Mouse (Mus musculus) ES-Bruce4 (cell line): ENCODE measurements at regions not wholly inside any gene's neighbourhood (a gene's known extent, or its start where the extent isn't known, plus 50 kb on each side); places are given as distances from the start of the nearest gene placed in this dataset.

ENCODE experiments used
- H3K27ac ChIP-seq: 2 replicates; pipeline ENCODE4 v1.5.1; 2012; ENCODE audit warnings: low read length, inconsistent platforms; ENCODE audit not compliant: insufficient read depth
- H3K27me3 ChIP-seq: 2 replicates; pipeline ENCODE4 v1.6.1; 2012; ENCODE audit warnings: mild to moderate bottlenecking, low read length, inconsistent platforms; ENCODE audit not compliant: control insufficient read depth, poor library complexity, insufficient read depth, severe bottlenecking
- H3K36me3 ChIP-seq: 2 replicates; pipeline ENCODE4 v1.6.1; 2012; ENCODE audit warnings: inconsistent platforms, mild to moderate bottlenecking, low read length, moderate library complexity; ENCODE audit not compliant: control insufficient read depth, poor library complexity, insufficient read depth, severe bottlenecking
- H3K4me1 ChIP-seq: one replicate; pipeline ENCODE4 v1.8.1; 2011; ENCODE audit warnings: low read length; ENCODE audit not compliant: control insufficient read depth, insufficient read depth
- H3K4me3 ChIP-seq: 2 replicates; pipeline ENCODE4 v1.5.1; 2011; ENCODE audit warnings: low read depth, mild to moderate bottlenecking, low read length
- H3K9ac ChIP-seq: 2 replicates; pipeline ENCODE4 v1.6.1; 2012; ENCODE audit warnings: low read depth, mild to moderate bottlenecking, inconsistent platforms; ENCODE audit not compliant: poor library complexity, severe bottlenecking
- H3K9me3 ChIP-seq: replicated peaks from 2 replicates; pipeline ENCODE4 v1.6.1; 2012; ENCODE audit warnings: mild to moderate bottlenecking, low read length, inconsistent platforms; ENCODE audit not compliant: control insufficient read depth, poor library complexity, insufficient read depth, severe bottlenecking
- CTCF ChIP-seq: IDR thresholded peaks from one replicate; pipeline ENCODE4 v1.8.1; 2011; ENCODE audit warnings: low read depth, low read length
- EP300 ChIP-seq: IDR thresholded peaks from 2 replicates; pipeline ENCODE4 v1.6.1; 2011; ENCODE audit warnings: low read depth, low read length; ENCODE audit not compliant: insufficient read depth
- POLR2A ChIP-seq: IDR thresholded peaks from one replicate; pipeline ENCODE4 v1.8.1; 2011; ENCODE audit warnings: low read length; ENCODE audit not compliant: insufficient read depth

GRCm38 (mm10) chr1:137958040-137958439 lies 217.5 kb downstream of the Ptprc start:
- Histone ChIP-seq H3K9ac (no peak overlapping the region), H3K36me3 (no peaks in the 10 kb centered on the region)

GRCm38 (mm10) chr1:137955993-137956392 lies 219.5 kb downstream of the Ptprc start:
- Histone ChIP-seq H3K27me3 (no peaks in the 10 kb centered on the region), H3K4me1 (no peaks in the 10 kb centered on the region), H3K9me3 (no peaks in the 10 kb centered on the region), H3K27ac (no peak overlapping the region), H3K36me3 (no peaks in the 10 kb centered on the region), H3K9ac (no peak overlapping the region), H3K4me3 (no peak overlapping the region)
- TF ChIP-seq CTCF = no peak
- no peak for TF ChIP-seq EP300
- no peak for TF ChIP-seq POLR2A

More at GRCm38 (mm10) chr1:137958040-137958439, 217.5 kb downstream of the Ptprc start:
- Histone ChIP-seq H3K27me3 (no peaks in the 10 kb centered on the region), H3K4me1 (no peaks in the 10 kb centered on the region), H3K9me3 (no peaks in the 10 kb centered on the region), H3K27ac (no peak overlapping the region), H3K4me3 (no peak overlapping the region)
- TF ChIP-seq EP300 = no peak
- no peak for TF ChIP-seq POLR2A
- no peak for TF ChIP-seq CTCF

GRCm38 (mm10) chr1:137955139-137955538 lies 220.4 kb downstream of the Ptprc start:
- no peaks in the 10 kb centered on the region for H3K9me3 ChIP-seq
- no peak overlapping the region for H3K4me3 ChIP-seq
- H3K9ac ChIP-seq = no peak overlapping the region
- H3K36me3 ChIP-seq = no peaks in the 10 kb centered on the region
- no peaks in the 10 kb centered on the region for H3K4me1 ChIP-seq
- H3K27ac ChIP-seq = no peak overlapping the region
- no peaks in the 10 kb centered on the region for H3K27me3 ChIP-seq
- no peak for TF ChIP-seq POLR2A
- TF ChIP-seq EP300 = no peak
- no peak for TF ChIP-seq CTCF

- no peaks in the 10 kb centered on the region for H3K27me3 ChIP-seq
- no peak overlapping the region for H3K9ac ChIP-seq
- no peak overlapping the region for H3K27ac ChIP-seq
- no peaks in the 10 kb centered on the region for H3K9me3 ChIP-seq
- H3K4me3 ChIP-seq = no peak overlapping the region
- H3K4me1 ChIP-seq = no peaks in the 10 kb centered on the region
- no peaks in the 10 kb centered on the region for H3K36me3 ChIP-seq
- no peak for TF ChIP-seq CTCF
- TF ChIP-seq EP300 = no peak
Measured at GRCm38 (mm10) chr1:137953369-137953768, 222.1 kb downstream of the Ptprc start.

- H3K4me1 ChIP-seq = no peaks in the 10 kb centered on the region
- no peak overlapping the region for H3K4me3 ChIP-seq
- no peak overlapping the region for H3K9ac ChIP-seq
- H3K27me3 ChIP-seq = no peaks in the 10 kb centered on the region
- H3K36me3 ChIP-seq = no peaks in the 10 kb centered on the region
- no peak overlapping the region for H3K27ac ChIP-seq
- H3K9me3 ChIP-seq = no peaks in the 10 kb centered on the region
- no peak for TF ChIP-seq POLR2A
- no peak for TF ChIP-seq EP300
- no peak for TF ChIP-seq CTCF
Measured at GRCm38 (mm10) chr1:137952777-137953176, 222.7 kb downstream of the Ptprc start.

GRCm38 (mm10) chr1:137947900-137948299 lies 227.6 kb downstream of the Ptprc start:
- no peak overlapping the region for H3K27ac ChIP-seq
- no peak overlapping the region for H3K4me3 ChIP-seq
- no peaks in the 10 kb centered on the region for H3K9me3 ChIP-seq
- H3K27me3 ChIP-seq = no peaks in the 10 kb centered on the region
- H3K36me3 ChIP-seq = no peaks in the 10 kb centered on the region
- H3K9ac ChIP-seq = no peak overlapping the region
- TF ChIP-seq POLR2A (no peak), CTCF (no peak), EP300 (no peak)
- no peaks in the 10 kb centered on the region for H3K4me1 ChIP-seq
